Mouse (Mus musculus): ENCODE measurements around the gene Gm6583. TPM values are rescaled to one million over a fixed set of nuclear protein-coding genes. Genes with fewer than 3 reads are reported as not detected.

Gene Gm6583
- polyA plus RNA-seq, 1 experiment: 0.04 TPM

DNA sequence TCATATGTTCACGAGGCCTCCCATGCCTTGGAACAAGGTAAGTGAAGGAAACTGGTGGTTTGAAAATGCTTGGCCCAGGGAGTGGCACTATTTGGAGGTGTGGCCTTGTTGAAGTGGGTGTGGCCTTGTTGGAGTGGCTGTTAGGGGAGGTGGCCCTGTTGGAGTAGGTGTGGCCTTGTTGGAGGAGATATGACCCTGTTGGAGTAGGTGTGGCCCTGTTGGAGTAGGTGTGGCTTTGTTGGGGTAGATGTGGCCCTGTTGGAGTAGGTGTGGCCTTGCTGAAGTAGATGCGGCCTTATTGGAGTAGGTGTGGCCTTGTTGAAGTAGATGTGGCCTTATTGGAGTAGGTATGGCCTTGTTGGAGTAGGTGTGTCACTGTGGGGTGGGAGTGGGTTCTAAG, 30.1 kb upstream of the Gm6583 start:
- no peak overlapping the region for H3K4me3 ChIP-seq
- H3K27me3 ChIP-seq (ENCODE audit: control insufficient read depth, insufficient read depth, insufficient read length): no peaks in the 10 kb centered on the region
- H3K79me2 ChIP-seq (ENCODE audit: control insufficient read depth, insufficient read depth): no peaks in the 10 kb centered on the region
- no peak for TF ChIP-seq TCF3 (IDR thresholded peaks at IDR 0.05; ENCODE audit: insufficient read length, low read depth)
- no peak for TF ChIP-seq E2F4 (IDR thresholded peaks at IDR 0.05; ENCODE audit: insufficient read depth)
- TF ChIP-seq USF1 (IDR thresholded peaks at IDR 0.05; ENCODE audit: low read depth): no peak
- no peak for TF ChIP-seq MAX (IDR thresholded peaks at IDR 0.05; ENCODE audit: low read depth)
- TF ChIP-seq MYOD1 (IDR thresholded peaks at IDR 0.05; ENCODE audit: control insufficient read depth in 1 of 3, insufficient read length in 2 of 3, low read depth in 2 of 3): no peak
- TF ChIP-seq MYOG (IDR thresholded peaks at IDR 0.05; ENCODE audit: control insufficient read depth in 1 of 3, insufficient read depth in 1 of 3, insufficient read length in 2 of 3, low read depth in 2 of 3): no peak
- TF ChIP-seq POLR2AphosphoS2 (IDR thresholded peaks at IDR 0.05; ENCODE audit: insufficient read length, low read depth): no peak
- no peak for TF ChIP-seq TCF12 (IDR thresholded peaks at IDR 0.05; ENCODE audit: insufficient read depth, poor library complexity, severe bottlenecking)
- TF ChIP-seq POLR2A (IDR thresholded peaks at IDR 0.05; ENCODE audit: insufficient read length, low read depth): no peak
- TF ChIP-seq SRF (IDR thresholded peaks at IDR 0.05; ENCODE audit: control insufficient read depth, insufficient read length, low read depth): no peak
- no peak for TF ChIP-seq CEBPB (IDR thresholded peaks at IDR 0.05; ENCODE audit: insufficient read depth, poor library complexity, severe bottlenecking)
- no peak for TF ChIP-seq REST (IDR thresholded peaks at IDR 0.05; ENCODE audit: insufficient read depth, insufficient read length)
- no peaks in the 10 kb centered on the region for H3K36me3 ChIP-seq (ENCODE audit: control insufficient read depth, insufficient read depth)
- no peak overlapping the region for H3K4me2 ChIP-seq (ENCODE audit: low read depth)
- H3ac ChIP-seq (ENCODE audit: control insufficient read depth, insufficient read length): no peak overlapping the region

DNA sequence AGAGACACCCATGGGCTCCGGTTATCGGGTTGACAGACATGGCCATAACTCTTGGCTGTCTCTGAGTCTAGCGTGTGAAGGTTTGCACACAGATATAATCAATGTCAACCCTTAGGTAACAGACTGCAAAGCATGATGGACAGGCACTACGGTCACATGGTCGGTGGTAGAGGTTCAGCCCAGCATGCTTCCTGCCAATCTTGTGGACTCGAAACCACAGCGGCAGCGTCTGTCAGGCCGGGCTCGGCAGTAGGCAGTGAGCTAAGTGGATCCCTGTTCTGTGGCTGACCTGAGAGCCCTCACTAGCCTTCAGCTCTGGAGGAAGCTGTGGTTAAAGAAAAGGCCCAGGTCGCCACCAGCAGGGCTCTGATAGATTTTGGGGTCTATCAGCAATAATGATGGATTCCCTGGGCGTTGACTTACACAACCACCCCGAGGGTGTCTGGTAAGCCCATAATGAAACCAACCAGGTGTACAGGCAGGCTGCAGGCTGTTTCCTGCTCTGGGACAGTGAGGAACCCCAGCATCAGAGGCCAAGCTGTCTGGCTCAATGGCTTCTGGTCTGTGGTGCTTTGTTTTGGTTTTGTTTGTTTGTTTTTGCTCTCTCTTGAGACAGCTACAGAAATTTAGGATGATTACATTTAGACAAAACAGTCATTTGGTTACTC, 29.1 kb upstream of the Gm6583 start:
- Histone ChIP-seq H3K79me2 (ENCODE audit: control insufficient read depth, insufficient read depth) (no peaks in the 10 kb centered on the region), H3K36me3 (ENCODE audit: control insufficient read depth, insufficient read depth) (no peaks in the 10 kb centered on the region), H3K27me3 (ENCODE audit: control insufficient read depth, insufficient read depth, insufficient read length) (no peaks in the 10 kb centered on the region), H3ac (ENCODE audit: control insufficient read depth, insufficient read length) (no peak overlapping the region), H3K4me3 (no peak overlapping the region), H3K4me2 (ENCODE audit: low read depth) (no peak overlapping the region)
- TF ChIP-seq CEBPB (IDR thresholded peaks at IDR 0.05; ENCODE audit: insufficient read depth, poor library complexity, severe bottlenecking): no peak
- no peak for TF ChIP-seq MYOG (IDR thresholded peaks at IDR 0.05; ENCODE audit: control insufficient read depth in 1 of 3, insufficient read depth in 1 of 3, insufficient read length in 2 of 3, low read depth in 2 of 3)
- TF ChIP-seq TCF3 (IDR thresholded peaks at IDR 0.05; ENCODE audit: insufficient read length, low read depth): no peak
- TF ChIP-seq POLR2AphosphoS2 (IDR thresholded peaks at IDR 0.05; ENCODE audit: insufficient read length, low read depth): no peak
- TF ChIP-seq USF1 (IDR thresholded peaks at IDR 0.05; ENCODE audit: low read depth): no peak
- no peak for TF ChIP-seq TCF12 (IDR thresholded peaks at IDR 0.05; ENCODE audit: insufficient read depth, poor library complexity, severe bottlenecking)
- no peak for TF ChIP-seq SRF (IDR thresholded peaks at IDR 0.05; ENCODE audit: control insufficient read depth, insufficient read length, low read depth)
- no peak for TF ChIP-seq MAX (IDR thresholded peaks at IDR 0.05; ENCODE audit: low read depth)
- no peak for TF ChIP-seq POLR2A (IDR thresholded peaks at IDR 0.05; ENCODE audit: insufficient read length, low read depth)
- TF ChIP-seq REST (IDR thresholded peaks at IDR 0.05; ENCODE audit: insufficient read depth, insufficient read length): no peak
- no peak for TF ChIP-seq E2F4 (IDR thresholded peaks at IDR 0.05; ENCODE audit: insufficient read depth)
- TF ChIP-seq MYOD1 (IDR thresholded peaks at IDR 0.05; ENCODE audit: control insufficient read depth in 1 of 3, insufficient read length in 2 of 3, low read depth in 2 of 3): no peak

DNA sequence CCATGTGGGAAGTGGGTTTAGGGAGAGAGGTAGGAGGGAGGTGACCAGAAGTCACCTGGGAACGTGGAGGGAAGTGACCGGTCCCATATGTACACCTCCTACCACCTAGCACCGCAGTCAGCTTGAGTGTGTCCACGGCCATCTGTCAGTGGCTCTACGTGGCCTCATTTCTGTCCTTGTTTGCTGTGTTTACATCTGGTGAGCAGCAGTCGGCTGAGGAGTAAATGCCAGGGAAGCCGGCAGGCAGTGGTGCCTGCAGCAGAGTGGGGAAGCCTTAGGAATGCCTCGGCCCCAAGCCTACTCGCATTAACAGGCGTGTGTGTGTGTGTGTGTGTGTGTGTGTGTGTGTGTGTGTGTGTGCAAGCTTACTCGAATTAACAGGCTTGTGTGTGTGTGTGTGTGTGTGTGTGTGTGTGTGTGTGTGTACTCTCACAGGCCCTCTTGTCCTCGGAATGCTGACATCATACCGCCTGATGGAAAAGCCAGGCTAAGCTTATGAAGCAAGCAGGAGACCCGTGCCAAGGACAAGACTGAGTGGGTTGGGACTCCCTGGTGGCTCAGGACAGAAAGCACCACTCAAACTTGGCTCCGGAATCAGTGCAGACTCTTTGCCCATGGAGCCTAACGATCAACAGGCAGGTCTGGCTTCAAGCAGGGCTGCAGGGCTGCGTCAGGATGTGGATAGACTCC, 27.0 kb upstream of the Gm6583 start:
- H3K79me2 ChIP-seq (ENCODE audit: control insufficient read depth, insufficient read depth): no peaks in the 10 kb centered on the region
- no peak overlapping the region for H3ac ChIP-seq (ENCODE audit: control insufficient read depth, insufficient read length)
- H3K4me2 ChIP-seq (ENCODE audit: low read depth): no peak overlapping the region
- TF ChIP-seq REST (IDR thresholded peaks at IDR 0.05; ENCODE audit: insufficient read depth, insufficient read length) (no peak), MAX (IDR thresholded peaks at IDR 0.05; ENCODE audit: low read depth) (no peak), POLR2AphosphoS2 (IDR thresholded peaks at IDR 0.05; ENCODE audit: insufficient read length, low read depth) (no peak), E2F4 (IDR thresholded peaks at IDR 0.05; ENCODE audit: insufficient read depth) (no peak), MYOD1 (IDR thresholded peaks at IDR 0.05; ENCODE audit: control insufficient read depth in 1 of 3, insufficient read length in 2 of 3, low read depth in 2 of 3) (no peak)
- H3K4me3 ChIP-seq: no peak overlapping the region
- H3K36me3 ChIP-seq (ENCODE audit: control insufficient read depth, insufficient read depth): peaks cover 3% of the 10 kb centered on the region
- no peaks in the 10 kb centered on the region for H3K27me3 ChIP-seq (ENCODE audit: control insufficient read depth, insufficient read depth, insufficient read length)

DNA sequence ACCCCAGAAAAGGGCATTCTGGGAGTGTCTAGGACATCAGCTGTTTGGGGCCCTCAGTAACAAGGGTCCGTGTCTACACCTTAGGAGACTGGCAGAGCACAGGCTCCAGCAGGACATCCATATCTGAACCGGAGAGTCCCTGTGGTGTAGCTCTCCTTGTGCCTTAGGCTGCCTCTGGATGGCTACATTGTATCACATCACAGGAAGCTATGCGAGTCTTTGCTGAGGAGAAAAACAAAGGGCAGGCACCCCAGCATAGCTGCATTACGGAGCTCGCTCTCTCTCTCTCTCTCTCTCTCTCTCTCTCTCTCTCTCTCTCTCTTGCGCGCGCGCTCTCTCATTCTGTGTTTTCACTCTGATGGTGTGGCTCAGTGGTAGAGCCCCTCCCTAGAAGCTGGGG, 26.2 kb upstream of the Gm6583 start:
- no peak for TF ChIP-seq REST (IDR thresholded peaks at IDR 0.05; ENCODE audit: insufficient read depth, insufficient read length)
- no peak for TF ChIP-seq USF1 (IDR thresholded peaks at IDR 0.05; ENCODE audit: low read depth)
- no peak for TF ChIP-seq MAX (IDR thresholded peaks at IDR 0.05; ENCODE audit: low read depth)
- TF ChIP-seq E2F4 (IDR thresholded peaks at IDR 0.05; ENCODE audit: insufficient read depth): no peak
- no peak for TF ChIP-seq MYOG (IDR thresholded peaks at IDR 0.05; ENCODE audit: control insufficient read depth in 1 of 3, insufficient read depth in 1 of 3, insufficient read length in 2 of 3, low read depth in 2 of 3)
- TF ChIP-seq MYOD1 (IDR thresholded peaks at IDR 0.05; ENCODE audit: control insufficient read depth in 1 of 3, insufficient read length in 2 of 3, low read depth in 2 of 3): no peak
- TF ChIP-seq TCF12 (IDR thresholded peaks at IDR 0.05; ENCODE audit: insufficient read depth, poor library complexity, severe bottlenecking): no peak
- no peak for TF ChIP-seq POLR2AphosphoS2 (IDR thresholded peaks at IDR 0.05; ENCODE audit: insufficient read length, low read depth)
- no peak for TF ChIP-seq SRF (IDR thresholded peaks at IDR 0.05; ENCODE audit: control insufficient read depth, insufficient read length, low read depth)
- no peak for TF ChIP-seq CEBPB (IDR thresholded peaks at IDR 0.05; ENCODE audit: insufficient read depth, poor library complexity, severe bottlenecking)
- TF ChIP-seq TCF3 (IDR thresholded peaks at IDR 0.05; ENCODE audit: insufficient read length, low read depth): no peak
- no peak for TF ChIP-seq POLR2A (IDR thresholded peaks at IDR 0.05; ENCODE audit: insufficient read length, low read depth)
- H3K4me3 ChIP-seq: no peak overlapping the region
- peaks cover 3% of the 10 kb centered on the region for H3K36me3 ChIP-seq (ENCODE audit: control insufficient read depth, insufficient read depth)
- no peak overlapping the region for H3ac ChIP-seq (ENCODE audit: control insufficient read depth, insufficient read length)
- H3K27me3 ChIP-seq (ENCODE audit: control insufficient read depth, insufficient read depth, insufficient read length): no peaks in the 10 kb centered on the region
- H3K4me2 ChIP-seq (ENCODE audit: low read depth): no peak overlapping the region
- H3K79me2 ChIP-seq (ENCODE audit: control insufficient read depth, insufficient read depth): no peaks in the 10 kb centered on the region

Measured in myocyte (in vitro differentiated cells).